Mouse (Mus musculus): ENCODE results near the gene Syt7. TPM values are rescaled to one million over a fixed set of nuclear protein-coding genes. Genes with fewer than 3 reads are reported as not detected.
A peak's percentile ranks its signal among the peaks of the same experiment; 100 is the strongest.

Syt7 gene
- polyA plus RNA-seq, 2 experiments, result 2.0 to 5.0 TPM

GRCm38 (mm10) chr19:10415508-10415907 is 26.6 kb downstream of the Syt7 start:
- Histone ChIP-seq H3K4me2 (replicated peaks; ENCODE audit: low read depth, low read length, severe bottlenecking) (no peak overlapping the region), H3K27me3 (ENCODE audit: control insufficient read depth, insufficient read depth, low read length) (no peaks in the 10 kb centered on the region), H3K9me3 (ENCODE audit: control insufficient read depth, low read length) (no peaks in the 10 kb centered on the region), H3K4me1 (ENCODE audit: control insufficient read depth, insufficient read depth, low read length) (peaks cover 3% of the 10 kb centered on the region; the same call in 1 of the 2 replicates), H3K27ac (replicated peaks; ENCODE audit: low read depth, low read length) (no peak overlapping the region), H3K36me3 (ENCODE audit: control insufficient read depth, insufficient read depth, low read length) (no peaks in the 10 kb centered on the region), H3K4me3 (replicated peaks; ENCODE audit: low read length) (no peak overlapping the region), H3K9ac (ENCODE audit: low read depth, low read length, severe bottlenecking) (no peak overlapping the region)
- no peak for DNase-seq (ENCODE audit: low spot score)
- no peak for ATAC-seq (ENCODE audit: low FRiP score, low read depth)
- WGBS, result 74% methylated on average over 5 of the region's 5 CpGs
- TF ChIP-seq POLR2A (IDR thresholded peaks at IDR 0.05; ENCODE audit: borderline replicate concordance, extremely low read depth, insufficient read depth, insufficient read length), result no peak

GRCm38 (mm10) chr19:10416889-10417288 is 28.0 kb downstream of the Syt7 start:
- no peaks in the 10 kb centered on the region for H3K36me3 ChIP-seq (ENCODE audit: control insufficient read depth, insufficient read depth, low read length)
- TF ChIP-seq POLR2A (IDR thresholded peaks at IDR 0.05; ENCODE audit: borderline replicate concordance, extremely low read depth, insufficient read depth, insufficient read length), result no peak
- H3K4me3 ChIP-seq (replicated peaks; ENCODE audit: low read length), result no peak overlapping the region
- DNase-seq (ENCODE audit: low spot score) (no peak), ATAC-seq (ENCODE audit: low FRiP score, low read depth) (no peak)
- H3K4me1 ChIP-seq (ENCODE audit: control insufficient read depth, insufficient read depth, low read length), result peaks cover 3% of the 10 kb centered on the region; the same call in 1 of the 2 replicates
- no peak overlapping the region for H3K9ac ChIP-seq (ENCODE audit: low read depth, low read length, severe bottlenecking)
- no peaks in the 10 kb centered on the region; the same call in 1 of the 2 replicates for H3K27me3 ChIP-seq (ENCODE audit: control insufficient read depth, insufficient read depth, low read length)
- H3K27ac ChIP-seq (replicated peaks; ENCODE audit: low read depth, low read length), result no peak overlapping the region
- H3K9me3 ChIP-seq (ENCODE audit: control insufficient read depth, low read length), result no peaks in the 10 kb centered on the region
- no peak overlapping the region for H3K4me2 ChIP-seq (replicated peaks; ENCODE audit: low read depth, low read length, severe bottlenecking)
- 52% methylated on average over 8 of the region's 8 CpGs for WGBS

GRCm38 (mm10) chr19:10417436-10417835 is 28.5 kb downstream of the Syt7 start:
- no peak overlapping the region for H3K4me2 ChIP-seq (replicated peaks; ENCODE audit: low read depth, low read length, severe bottlenecking)
- H3K36me3 ChIP-seq (ENCODE audit: control insufficient read depth, insufficient read depth, low read length), result no peaks in the 10 kb centered on the region
- no peak for TF ChIP-seq POLR2A (IDR thresholded peaks at IDR 0.05; ENCODE audit: borderline replicate concordance, extremely low read depth, insufficient read depth, insufficient read length)
- H3K4me1 ChIP-seq (ENCODE audit: control insufficient read depth, insufficient read depth, low read length), result peaks cover 6% of the 10 kb centered on the region; the same call in 1 of the 2 replicates
- H3K9ac ChIP-seq (ENCODE audit: low read depth, low read length, severe bottlenecking), result no peak overlapping the region
- WGBS, result 71% methylated on average over 12 of the region's 12 CpGs
- no peak for DNase-seq (ENCODE audit: low spot score)
- no peak for ATAC-seq (ENCODE audit: low FRiP score, low read depth)
- H3K4me3 ChIP-seq (replicated peaks; ENCODE audit: low read length), result no peak overlapping the region
- no peaks in the 10 kb centered on the region for H3K9me3 ChIP-seq (ENCODE audit: control insufficient read depth, low read length)
- H3K27me3 ChIP-seq (ENCODE audit: control insufficient read depth, insufficient read depth, low read length), result peaks cover under 1% of the 10 kb centered on the region; the same call in 1 of the 2 replicates
- no peak overlapping the region for H3K27ac ChIP-seq (replicated peaks; ENCODE audit: low read depth, low read length)

- Histone ChIP-seq H3K4me2 (replicated peaks; ENCODE audit: low read depth, low read length, severe bottlenecking) (peak overlapping the region; percentile 60), H3K27ac (replicated peaks; ENCODE audit: low read depth, low read length) (no peak overlapping the region), H3K9me3 (ENCODE audit: control insufficient read depth, low read length) (no peaks in the 10 kb centered on the region), H3K27me3 (ENCODE audit: control insufficient read depth, insufficient read depth, low read length) (peaks cover 9% of the 10 kb centered on the region; the same call in 1 of the 2 replicates), H3K4me1 (ENCODE audit: control insufficient read depth, insufficient read depth, low read length) (peaks cover 25% of the 10 kb centered on the region), H3K36me3 (ENCODE audit: control insufficient read depth, insufficient read depth, low read length) (no peaks in the 10 kb centered on the region), H3K9ac (ENCODE audit: low read depth, low read length, severe bottlenecking) (peak overlapping the region; percentile 31; the same call in 1 of the 2 replicates), H3K4me3 (replicated peaks; ENCODE audit: low read length) (peak overlapping the region; percentile 31)
- 3% methylated on average over 53 of the region's 53 CpGs for WGBS
- DNase-seq (ENCODE audit: low spot score) (no peak), ATAC-seq (ENCODE audit: low FRiP score, low read depth) (0 out of 2 replicates have a peak, but pooled peaks have one; percentile 24)
- no peak for TF ChIP-seq POLR2A (IDR thresholded peaks at IDR 0.05; ENCODE audit: borderline replicate concordance, extremely low read depth, insufficient read depth, insufficient read length)
Measured at GRCm38 (mm10) chr19:10421986-10422976, 33.4 kb downstream of the Syt7 start.

- H3K4me1 ChIP-seq (ENCODE audit: control insufficient read depth, insufficient read depth, low read length), result peaks cover 33% of the 10 kb centered on the region
- DNase-seq (ENCODE audit: low spot score), result no peak
- no peak for ATAC-seq (ENCODE audit: low FRiP score, low read depth)
- no peak overlapping the region for H3K4me3 ChIP-seq (replicated peaks; ENCODE audit: low read length)
- H3K36me3 ChIP-seq (ENCODE audit: control insufficient read depth, insufficient read depth, low read length), result no peaks in the 10 kb centered on the region
- H3K4me2 ChIP-seq (replicated peaks; ENCODE audit: low read depth, low read length, severe bottlenecking), result no peak overlapping the region
- peaks cover 9% of the 10 kb centered on the region; the same call in 1 of the 2 replicates for H3K27me3 ChIP-seq (ENCODE audit: control insufficient read depth, insufficient read depth, low read length)
- no peak overlapping the region for H3K9ac ChIP-seq (ENCODE audit: low read depth, low read length, severe bottlenecking)
- H3K27ac ChIP-seq (replicated peaks; ENCODE audit: low read depth, low read length), result no peak overlapping the region
- no peaks in the 10 kb centered on the region for H3K9me3 ChIP-seq (ENCODE audit: control insufficient read depth, low read length)
- 50% methylated on average over 1 of the region's 1 CpGs for WGBS
- TF ChIP-seq POLR2A (IDR thresholded peaks at IDR 0.05; ENCODE audit: borderline replicate concordance, extremely low read depth, insufficient read depth, insufficient read length), result no peak
Measured at GRCm38 (mm10) chr19:10424751-10425150, 35.9 kb downstream of the Syt7 start.

All from limb, embryonic 14.5 days (tissue).